Mouse (Mus musculus) lung, embryonic 14.5 days (tissue): ENCODE results near the gene Crygc. TPM values are rescaled to one million over a fixed set of nuclear protein-coding genes. Genes with fewer than 3 reads are reported as not detected.
"Not testable (repeated sequence)": the region's sequence is repeated elsewhere in the genome, so short reads cannot be mapped to it uniquely, and the experiment has no call there.

Experiments used
- ATAC-seq: fragments of 200-750 bp; cut with Nextera tagmentation; 2 replicates; pipeline ENCODE4 v1.8.0; 2017; ENCODE audit warnings: mild to moderate bottlenecking, moderate TSS enrichment, moderate library complexity; ENCODE audit not compliant: insufficient read depth
- DNase-seq: peaks from one replicate; pipeline ENCODE4 v3.0.0-alpha.2; 2015
- H3K27ac ChIP-seq: fragments of 300-500 bp; sonication (generic); 2 replicates; pipeline ENCODE4 v1.5.1; 2014; ENCODE audit warnings: low read depth, mild to moderate bottlenecking, moderate library complexity
- H3K27me3 ChIP-seq: fragments of 300-500 bp; sonication (generic); 2 replicates; pipeline ENCODE4 v1.6.1; 2014; ENCODE audit warnings: low read length, control low read depth; ENCODE audit not compliant: insufficient read depth
- H3K36me3 ChIP-seq: fragments of 300-500 bp; sonication (generic); 2 replicates; pipeline ENCODE4 v1.6.1; 2014; ENCODE audit warnings: control low read depth; ENCODE audit not compliant: insufficient read depth
- H3K4me1 ChIP-seq: fragments of 300-500 bp; sonication (generic); 2 replicates; pipeline ENCODE4 v1.6.1; 2014; ENCODE audit warnings: antibody characterized with exemption, control low read depth; ENCODE audit not compliant: insufficient read depth
- H3K4me2 ChIP-seq: fragments of 300-500 bp; sonication (generic); 2 replicates; pipeline ENCODE4 v1.6.1; 2014; ENCODE audit warnings: mild to moderate bottlenecking
- H3K4me3 ChIP-seq: fragments of 300-500 bp; sonication (generic); 2 replicates; pipeline ENCODE4 v1.5.1; 2014; ENCODE audit warnings: low read depth, low read length
- H3K9ac ChIP-seq: fragments of 300-500 bp; sonication (generic); 2 replicates; pipeline ENCODE4 v1.6.1; 2014
- H3K9me3 ChIP-seq: fragments of 300-500 bp; sonication (generic); 2 replicates; pipeline ENCODE4 v1.6.1; 2016; ENCODE audit warnings: low read depth, low read length, control low read depth
- CTCF ChIP-seq: IDR thresholded peaks from 2 replicates; pipeline ENCODE4 v1.5.1; 2016; ENCODE audit warnings: antibody characterized with exemption, low read depth
- whole genome bisulfite sequencing: fragments of 180-500 bp; shearing (Covaris S2); extraction: QIAGEN DNeasy Blood & Tissue Kit; methylation state at CpG from one replicate; pipeline ENCODE4 v1.1.7; 2014; 5-methylcytosine and 5-hydroxymethylcytosine counted together
- polyA plus RNA-seq: library from polyadenylated mRNA; unstranded; fragments of >200 nt; fragmentation: Nextera tagmentation; extraction: Ambion mirVana; gene quantifications from 2 replicates; pipeline ENCODE4 v1.2.1, GENCODE M21; 2014

The Crygc gene
- polyA plus RNA-seq, 1 experiment from 2014 or later, result not detected

- no peak overlapping the region for H3K4me2 ChIP-seq
- H3K27ac ChIP-seq, result no peak overlapping the region
- H3K27me3 ChIP-seq, result no peaks in the 10 kb centered on the region
- H3K4me1 ChIP-seq, result no peaks in the 10 kb centered on the region
- no peaks in the 10 kb centered on the region for H3K9me3 ChIP-seq
- 28% methylated on average over 2 of the region's 2 CpGs for WGBS
- ATAC-seq (no peak), DNase-seq (no peak)
- TF ChIP-seq CTCF, result no peak
- no peak overlapping the region for H3K9ac ChIP-seq
- H3K36me3 ChIP-seq, result no peaks in the 10 kb centered on the region
- no peak overlapping the region for H3K4me3 ChIP-seq
Measured at GRCm38 (mm10) chr1:65052140-65052539, 21.3 kb downstream of the Crygc start.

- Histone ChIP-seq H3K27me3 (no peaks in the 10 kb centered on the region), H3K9ac (no peak overlapping the region), H3K4me1 (no peaks in the 10 kb centered on the region), H3K36me3 (no peaks in the 10 kb centered on the region), H3K27ac (no peak overlapping the region), H3K4me2 (no peak overlapping the region), H3K4me3 (no peak overlapping the region), H3K9me3 (no peaks in the 10 kb centered on the region)
- no peak for TF ChIP-seq CTCF
- ATAC-seq (no peak), DNase-seq (no peak)
- 60% methylated on average over 7 of the region's 7 CpGs for WGBS
Measured at GRCm38 (mm10) chr1:65051696-65052095, 21.8 kb downstream of the Crygc start.

GRCm38 (mm10) chr1:65050952-65051351, 22.5 kb downstream of the Crygc start, which contains the start of gene Cryge:
Cryge (minus strand) TSS chr1:65051149.
- 57% methylated on average over 10 of the region's 12 CpGs for WGBS
- not testable (repeated sequence) for H3K4me3 ChIP-seq, ATAC-seq, H3K27ac ChIP-seq, H3K9ac ChIP-seq, H3K4me2 ChIP-seq, H3K4me1 ChIP-seq, DNase-seq, H3K27me3 ChIP-seq, H3K9me3 ChIP-seq, H3K36me3 ChIP-seq

- Histone ChIP-seq H3K9me3 (no peaks in the 10 kb centered on the region), H3K36me3 (no peaks in the 10 kb centered on the region), H3K4me1 (no peaks in the 10 kb centered on the region), H3K9ac (no peak overlapping the region), H3K4me3 (no peak overlapping the region), H3K27me3 (no peaks in the 10 kb centered on the region), H3K4me2 (no peak overlapping the region), H3K27ac (no peak overlapping the region)
- no peak for TF ChIP-seq CTCF
- no peak for DNase-seq
- no peak for ATAC-seq
- 54% methylated on average over 12 of the region's 12 CpGs for WGBS
Measured at GRCm38 (mm10) chr1:65048781-65049180, 24.7 kb downstream of the Crygc start.

GRCm38 (mm10) chr1:65046401-65047109, 26.9 kb downstream of the Crygc start:
- Histone ChIP-seq H3K27ac (no peak overlapping the region), H3K27me3 (no peaks in the 10 kb centered on the region), H3K4me2 (no peak overlapping the region), H3K9ac (no peak overlapping the region), H3K4me1 (no peaks in the 10 kb centered on the region), H3K4me3 (no peak overlapping the region), H3K9me3 (no peaks in the 10 kb centered on the region), H3K36me3 (no peaks in the 10 kb centered on the region)
- peak; percentile 70 for DNase-seq
- peak; percentile 71 for TF ChIP-seq CTCF
- 36% methylated on average over 8 of the region's 8 CpGs for WGBS
- no peak for ATAC-seq

GRCm38 (mm10) chr1:65043433-65043832, 30.1 kb downstream of the Crygc start:
- no peaks in the 10 kb centered on the region for H3K27me3 ChIP-seq
- H3K27ac ChIP-seq, result no peak overlapping the region
- no peaks in the 10 kb centered on the region for H3K9me3 ChIP-seq
- no peaks in the 10 kb centered on the region for H3K36me3 ChIP-seq
- no peak overlapping the region for H3K4me2 ChIP-seq
- DNase-seq (no peak), ATAC-seq (no peak)
- no peaks in the 10 kb centered on the region for H3K4me1 ChIP-seq
- TF ChIP-seq CTCF, result no peak
- no peak overlapping the region for H3K9ac ChIP-seq
- H3K4me3 ChIP-seq, result no peak overlapping the region
- WGBS, result 83% methylated on average over 2 of the region's 2 CpGs

GRCm38 (mm10) chr1:65041837-65042236, 31.7 kb downstream of the Crygc start:
- Histone ChIP-seq H3K27ac (no peak overlapping the region), H3K4me3 (no peak overlapping the region), H3K9me3 (no peaks in the 10 kb centered on the region), H3K27me3 (no peaks in the 10 kb centered on the region), H3K4me1 (no peaks in the 10 kb centered on the region), H3K9ac (no peak overlapping the region), H3K4me2 (no peak overlapping the region), H3K36me3 (no peaks in the 10 kb centered on the region)
- ATAC-seq (no peak), DNase-seq (no peak)
- TF ChIP-seq CTCF, result no peak
- 90% methylated on average over 3 of the region's 3 CpGs for WGBS
